Mouse (Mus musculus): ENCODE results near the gene Baiap2.

DNA sequence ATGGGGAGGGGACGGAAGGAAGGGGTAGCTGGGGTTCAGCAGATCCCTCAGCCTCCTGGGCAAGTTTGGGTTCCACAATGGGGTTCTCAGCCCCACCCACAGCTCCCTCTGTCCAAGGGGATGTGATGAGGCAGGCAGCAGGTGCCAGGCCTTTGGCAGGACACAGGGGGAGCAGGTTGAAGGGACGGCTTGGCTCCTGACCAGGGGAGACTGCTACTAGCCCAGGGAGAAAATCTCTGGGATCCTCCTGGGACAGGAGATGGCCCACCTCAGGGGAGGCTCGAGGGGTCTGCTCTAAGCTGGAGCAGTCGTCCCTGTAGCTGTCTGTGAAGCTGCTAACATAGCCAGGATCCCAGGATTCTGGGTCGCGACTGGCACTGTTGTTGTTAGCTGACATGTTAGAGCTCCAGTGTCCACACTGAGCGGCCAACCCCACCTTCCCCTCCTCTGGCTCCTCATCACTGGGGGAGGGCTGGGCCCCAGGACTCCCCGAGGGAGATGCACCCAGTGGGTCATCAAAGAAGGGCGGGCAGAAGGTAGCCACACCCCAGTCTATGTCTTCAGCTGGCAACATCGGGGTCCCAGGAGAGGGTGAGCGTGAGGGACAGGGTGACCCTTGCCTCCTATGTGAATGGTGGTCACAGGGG is 68.7 kb downstream of the Baiap2 start:
- TF ChIP-seq CTCF (IDR thresholded peaks at IDR 0.05; ENCODE audit: control insufficient read depth, insufficient read depth, low read length) (no peak), POLR2A (IDR thresholded peaks at IDR 0.05; ENCODE audit: borderline replicate concordance, control insufficient read depth, low read depth, low read length) (no peak)

Data from bone marrow, adult 2 months (tissue).